Mouse (Mus musculus) cortical plate, adult 2 months (tissue): ENCODE results near the gene Dab1.

ENCODE experiments used
- CTCF ChIP-seq: fragments of 200-500 bp; IDR thresholded peaks from 2 replicates; pipeline ENCODE4 v1.5.1; 2011; ENCODE audit warnings: mild to moderate bottlenecking, control low read depth, low read length; ENCODE audit not compliant: insufficient read depth; ENCODE audit errors: extremely low read depth
- POLR2A ChIP-seq: fragments of 200-500 bp; IDR thresholded peaks from 2 replicates; pipeline ENCODE4 v1.6.1; 2011; ENCODE audit warnings: mild to moderate bottlenecking, low read length, control low read depth; ENCODE audit not compliant: insufficient read depth; ENCODE audit errors: extremely low read depth

DNA sequence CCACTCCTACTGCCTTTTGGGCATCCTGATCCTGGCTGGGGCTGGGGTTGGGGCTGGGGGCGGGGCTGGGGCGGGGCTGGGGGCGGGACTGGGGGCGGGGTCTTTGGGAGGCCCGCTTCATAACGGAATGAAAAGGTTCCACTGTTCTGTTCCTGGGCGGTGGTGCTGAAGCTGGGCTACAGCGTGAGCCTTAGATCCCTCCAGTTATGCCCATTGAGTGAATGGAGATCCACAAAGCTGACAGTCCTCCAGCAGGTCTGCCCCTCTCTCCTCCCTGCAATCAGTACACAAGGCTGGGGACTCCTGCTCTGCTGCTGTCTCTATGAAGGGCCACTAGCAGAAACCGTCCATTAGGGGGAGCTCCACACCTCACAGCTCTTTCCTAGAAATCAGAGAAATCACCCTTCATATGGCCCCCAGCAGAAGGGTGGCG is 895.4 kb downstream of the Dab1 start:
- peak; percentile 80 for TF ChIP-seq CTCF
- no peak for TF ChIP-seq POLR2A
